Mouse (Mus musculus) hindlimb bud, embryonic 11.5 days (tissue): ENCODE data around the gene Morf4l2.
"Not testable (repeated sequence)": the region's sequence is repeated elsewhere in the genome, so short reads cannot be mapped to it uniquely, and the experiment has no call there.

Experiments
- DNase-seq: peaks from one replicate; pipeline ENCODE4 v3.0.0-alpha.2; 2012; ENCODE audit warnings: low read depth, low spot score; ENCODE audit errors: extremely low spot score

Gene Morf4l2

GRCm38 (mm10) chrX:136707446-136708167 lies 35.9 kb downstream of the Morf4l2 start, which contains the start of gene Tceal1:
Gene Tceal1, plus strand, starts transcription at chrX:136707982.
- DNase-seq, result no peak

DNA sequence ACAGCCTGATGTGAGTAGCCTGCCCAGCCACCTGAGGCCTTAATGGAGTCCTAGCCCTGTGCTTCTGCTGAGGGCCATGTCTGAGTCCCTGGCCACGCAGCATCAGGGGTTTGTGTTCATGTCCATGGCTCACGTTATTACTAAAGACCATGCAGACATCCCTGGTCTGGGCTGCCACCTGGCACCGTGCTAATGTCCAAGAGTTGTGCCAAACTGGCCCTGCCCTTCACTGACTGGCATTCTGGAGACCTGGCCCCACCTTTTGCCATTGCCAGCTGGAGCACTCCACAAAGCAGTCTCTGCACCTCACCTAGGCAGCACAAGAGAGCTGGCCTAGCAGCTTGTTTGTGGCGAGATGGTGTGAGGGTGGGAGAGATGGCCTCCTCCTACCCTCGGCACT lies 50.3 kb downstream of the Morf4l2 start:
- DNase-seq, result no peak

GRCm38 (mm10) chrX:136692294-136692675 lies 51.2 kb downstream of the Morf4l2 start:
- DNase-seq, result no peak

- DNase-seq, result not testable (repeated sequence)
These were observed 51.7 kb downstream of the Morf4l2 start for GRCm38 (mm10) chrX:136691606-136692293.
